Mouse (Mus musculus) intestine, embryonic 14.5 days (tissue): ENCODE results near the gene Smarcc2. TPM values are rescaled to one million over a fixed set of nuclear protein-coding genes. Genes with fewer than 3 reads are reported as not detected.
A peak's percentile ranks its signal among the peaks of the same experiment; 100 is the strongest.

Experiments used
- ATAC-seq: fragments of 200-750 bp; cut with Nextera tagmentation; replicated peaks from 2 replicates; pipeline ENCODE4 v1.8.0; 2017; ENCODE audit warnings: low read depth, moderate number of reproducible peaks, moderate TSS enrichment, moderate library complexity; ENCODE audit not compliant: low FRiP score, low TSS enrichment
- DNase-seq: peaks from one replicate; pipeline ENCODE4 v3.0.0-alpha.2; 2018; ENCODE audit warnings: low spot score
- H3K27ac ChIP-seq: fragments of 300-500 bp; sonication (generic); 2 replicates; pipeline ENCODE4 v1.5.1; 2014; ENCODE audit warnings: low read depth, mild to moderate bottlenecking, control low read depth
- H3K27me3 ChIP-seq: fragments of 300-500 bp; sonication (generic); replicated peaks from 2 replicates; pipeline ENCODE4 v1.6.1; 2014; ENCODE audit warnings: low read length, control low read depth; ENCODE audit not compliant: control insufficient read depth, insufficient read depth
- H3K36me3 ChIP-seq: fragments of 300-500 bp; sonication (generic); 2 replicates; pipeline ENCODE4 v1.6.1; 2014; ENCODE audit warnings: low read length, control low read depth; ENCODE audit not compliant: control insufficient read depth, insufficient read depth
- H3K4me1 ChIP-seq: fragments of 300-500 bp; sonication (generic); replicated peaks from 2 replicates; pipeline ENCODE4 v1.6.1; 2014; ENCODE audit warnings: low read length, control low read depth, mixed read lengths; ENCODE audit not compliant: control insufficient read depth, insufficient read depth
- H3K4me2 ChIP-seq: fragments of 300-500 bp; sonication (generic); 2 replicates; pipeline ENCODE4 v1.6.1; 2014; ENCODE audit warnings: low read length
- H3K4me3 ChIP-seq: fragments of 300-500 bp; sonication (generic); 2 replicates; pipeline ENCODE4 v1.5.1; 2014; ENCODE audit warnings: low read depth, low read length, control low read depth, mixed read lengths
- H3K9ac ChIP-seq: fragments of 300-500 bp; sonication (generic); 2 replicates; pipeline ENCODE4 v1.6.1; 2014; ENCODE audit warnings: mild to moderate bottlenecking, low read length
- H3K9me3 ChIP-seq: fragments of 300-500 bp; sonication (generic); 2 replicates; pipeline ENCODE4 v1.6.1; 2016; ENCODE audit warnings: low read length, control low read depth; ENCODE audit not compliant: control insufficient read depth
- WGBS: fragments of 180-500 bp; shearing (Covaris S2); extraction: QIAGEN DNeasy Blood & Tissue Kit; methylation state at CpG from one replicate; pipeline ENCODE4 v1.1.7; 2014; 5-methylcytosine and 5-hydroxymethylcytosine counted together
- polyA plus RNA-seq: library from polyadenylated mRNA; unstranded; fragments of >200 nt; fragmentation: Nextera tagmentation; extraction: Ambion mirVana; gene quantifications from 2 replicates; pipeline ENCODE4 v1.2.1, GENCODE M21; 2014

Gene Smarcc2
- polyA plus RNA-seq, 1 experiment from 2014 or later = 71.9 TPM

DNA sequence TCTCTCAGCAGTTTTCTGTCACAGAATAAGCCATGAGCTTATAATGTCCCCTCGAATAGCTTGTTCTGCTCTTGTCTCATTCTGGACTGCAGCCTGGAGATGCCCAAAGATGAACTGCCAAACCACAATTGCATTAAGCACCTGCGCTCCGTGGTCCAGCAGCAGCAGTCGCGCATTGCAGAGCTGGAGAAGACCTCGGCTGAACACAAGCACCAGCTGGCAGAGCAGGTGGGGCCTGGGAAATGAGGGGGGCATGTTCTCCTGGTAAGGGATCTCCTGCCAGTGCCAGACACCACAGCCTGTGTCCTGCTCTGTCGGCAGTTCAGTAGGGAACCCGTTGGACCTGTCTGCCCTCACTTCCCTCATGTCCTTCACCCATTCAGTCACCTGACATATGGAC lies 22.7 kb upstream of the Smarcc2 start:
- no peaks in the 10 kb centered on the region for H3K9me3 ChIP-seq
- no peak overlapping the region for H3K4me3 ChIP-seq
- peaks cover 77% of the 10 kb centered on the region for H3K36me3 ChIP-seq
- DNase-seq (no peak), ATAC-seq (no peak)
- 91% methylated on average over 8 of the region's 8 CpGs for WGBS
- H3K4me1 ChIP-seq = no peaks in the 10 kb centered on the region
- no peaks in the 10 kb centered on the region for H3K27me3 ChIP-seq
- H3K27ac ChIP-seq = no peak overlapping the region
- no peak overlapping the region for H3K9ac ChIP-seq
- no peak overlapping the region for H3K4me2 ChIP-seq

DNA sequence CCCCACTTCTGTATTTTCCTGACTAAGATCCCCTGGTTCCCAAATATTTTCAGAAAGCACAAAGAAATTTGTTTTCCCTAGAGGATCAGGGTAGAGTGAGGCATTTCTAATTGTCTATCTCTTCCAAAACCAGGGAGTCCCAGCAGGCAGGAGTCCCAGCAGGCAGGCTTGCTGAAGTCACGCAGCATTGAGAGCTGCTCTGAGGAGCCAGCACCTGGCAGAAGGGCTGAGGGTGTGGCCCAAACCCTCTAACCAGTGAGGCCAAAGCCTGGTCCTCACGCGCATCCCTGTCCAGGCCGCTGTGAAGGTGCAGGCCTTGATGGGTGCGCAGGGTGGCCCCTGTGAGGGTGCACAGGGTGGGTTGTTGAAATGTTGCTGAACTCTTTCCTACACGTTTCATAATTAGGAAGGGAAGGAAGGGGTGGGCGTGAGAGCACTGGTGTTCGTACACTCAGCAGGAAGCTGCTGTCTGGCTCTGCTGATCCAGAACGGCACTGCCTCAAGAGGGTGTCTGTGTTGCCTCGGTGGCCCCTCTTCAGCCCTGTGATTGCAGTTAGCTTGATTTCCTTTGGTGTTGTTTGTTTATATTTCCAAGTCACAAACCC lies 20.3 kb upstream of the Smarcc2 start:
- WGBS = 64% methylated on average over 10 of the region's 10 CpGs
- Histone ChIP-seq H3K27me3 (no peaks in the 10 kb centered on the region), H3K36me3 (peaks cover 75% of the 10 kb centered on the region), H3K9ac (no peak overlapping the region), H3K9me3 (no peaks in the 10 kb centered on the region), H3K4me1 (no peaks in the 10 kb centered on the region), H3K4me3 (no peak overlapping the region), H3K27ac (no peak overlapping the region), H3K4me2 (no peak overlapping the region)
- DNase-seq (no peak), ATAC-seq (no peak)

DNA sequence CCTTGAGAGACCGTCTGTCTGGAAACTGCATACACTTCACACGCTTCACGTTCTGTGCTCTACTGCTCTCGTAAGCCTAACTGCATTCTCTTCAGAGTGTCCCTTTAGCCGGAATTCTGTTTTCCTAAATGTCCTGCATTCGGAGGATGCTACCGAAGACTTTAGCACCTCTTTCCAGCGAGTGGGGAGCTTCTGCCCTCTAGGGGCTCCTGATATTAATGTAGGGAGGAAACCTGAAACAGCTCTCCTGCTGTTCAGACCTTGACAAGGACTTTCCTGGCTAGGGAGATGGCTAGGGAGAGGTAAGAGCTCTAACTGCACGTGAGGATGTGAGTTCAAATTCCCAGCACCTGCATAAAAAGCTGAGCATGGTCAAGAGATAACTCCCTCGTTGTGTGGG lies 18.6 kb upstream of the Smarcc2 start:
- Histone ChIP-seq H3K27me3 (no peaks in the 10 kb centered on the region), H3K36me3 (peaks cover 62% of the 10 kb centered on the region), H3K27ac (no peak overlapping the region), H3K9ac (no peak overlapping the region), H3K9me3 (no peaks in the 10 kb centered on the region), H3K4me2 (no peak overlapping the region), H3K4me1 (no peaks in the 10 kb centered on the region), H3K4me3 (no peak overlapping the region)
- 46% methylated on average over 10 of the region's 10 CpGs for WGBS
- ATAC-seq (no peak), DNase-seq (peak; percentile 55)

DNA sequence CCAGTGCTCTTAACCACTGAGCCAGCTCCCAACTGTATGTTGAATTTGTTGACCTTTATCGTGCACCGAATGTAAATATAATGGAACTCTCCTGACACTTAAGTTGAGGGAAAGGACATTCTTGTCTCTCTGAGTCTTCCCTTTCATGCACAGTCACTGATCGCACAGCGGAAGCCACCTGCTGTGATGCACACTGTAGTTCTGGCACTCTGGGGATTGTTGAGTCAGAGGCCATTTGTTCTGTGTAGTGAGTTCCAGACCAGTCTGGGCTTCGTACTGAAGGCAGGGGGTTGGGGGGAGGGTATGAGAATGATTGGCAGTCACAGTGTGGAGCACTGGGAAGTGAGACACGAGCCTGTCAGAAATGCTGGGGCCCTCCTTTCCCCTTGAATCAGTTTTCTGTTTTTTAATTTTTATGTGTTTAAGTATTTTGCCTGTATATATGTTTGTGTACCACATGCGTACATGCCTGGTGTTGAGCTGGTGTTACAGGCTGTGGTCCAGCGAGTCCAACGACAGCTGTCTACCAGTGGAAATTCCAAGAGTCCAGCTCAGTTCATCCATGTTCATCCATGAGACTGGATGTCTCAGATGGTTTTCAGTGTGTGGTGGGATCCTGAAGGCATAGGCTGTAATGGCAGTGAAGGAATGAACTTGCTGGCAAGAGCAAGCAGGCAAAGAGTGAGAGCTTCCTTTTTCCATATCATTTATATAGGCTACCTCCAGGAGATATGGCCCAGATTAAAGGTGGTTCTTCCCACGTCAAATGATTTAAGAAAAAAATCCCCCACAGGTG lies 17.5 kb upstream of the Smarcc2 start:
- WGBS = 90% methylated on average over 10 of the region's 10 CpGs
- Histone ChIP-seq H3K27me3 (no peaks in the 10 kb centered on the region), H3K9ac (no peak overlapping the region), H3K4me2 (no peak overlapping the region), H3K36me3 (peaks cover 51% of the 10 kb centered on the region), H3K4me1 (no peaks in the 10 kb centered on the region), H3K27ac (no peak overlapping the region), H3K9me3 (no peaks in the 10 kb centered on the region), H3K4me3 (no peak overlapping the region)
- no peak for ATAC-seq
- DNase-seq = no peak

DNA sequence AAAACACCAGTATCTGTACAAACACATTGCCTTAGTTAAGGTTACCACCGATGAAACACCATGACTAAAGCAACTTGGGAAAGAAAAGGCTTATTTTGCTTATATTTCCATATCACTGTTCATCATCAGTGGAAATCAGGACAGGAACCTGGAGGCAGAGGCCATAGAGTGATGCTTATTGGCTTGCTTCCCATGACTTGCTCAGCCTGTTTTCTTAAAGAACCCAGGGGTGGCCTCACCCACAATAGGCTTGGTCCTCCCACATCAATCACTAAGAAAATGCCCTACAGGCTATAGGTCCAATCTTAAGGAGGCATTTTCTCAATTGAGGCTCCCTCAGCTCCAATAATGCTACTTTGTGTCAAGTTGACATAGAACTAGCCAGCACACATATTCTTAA lies 16.3 kb upstream of the Smarcc2 start:
- H3K4me3 ChIP-seq = no peak overlapping the region

DNA sequence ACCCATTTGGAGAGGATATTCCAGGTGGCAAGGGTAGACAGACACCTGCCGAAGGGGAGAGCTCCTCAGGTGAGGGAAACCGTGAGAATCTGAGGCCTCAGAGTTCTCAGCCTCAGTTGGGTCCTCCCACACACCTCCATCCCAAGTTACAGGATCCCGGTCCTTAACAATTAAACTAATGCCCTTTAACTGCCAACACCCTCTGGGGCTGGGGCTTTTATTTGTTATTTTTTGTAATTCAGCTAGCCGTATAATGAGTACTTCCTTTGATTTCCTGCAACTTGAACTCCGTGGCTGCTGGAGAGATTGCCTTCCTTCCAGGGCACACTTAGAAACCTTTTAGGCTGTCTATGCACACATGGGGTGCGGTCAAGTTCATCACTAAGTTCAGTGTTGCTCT lies 14.7 kb upstream of the Smarcc2 start:
- Histone ChIP-seq H3K27ac (no peak overlapping the region), H3K4me1 (no peaks in the 10 kb centered on the region), H3K9me3 (no peaks in the 10 kb centered on the region), H3K9ac (no peak overlapping the region), H3K4me2 (no peak overlapping the region), H3K27me3 (no peaks in the 10 kb centered on the region), H3K36me3 (peaks cover 24% of the 10 kb centered on the region), H3K4me3 (no peak overlapping the region)
- DNase-seq (no peak), ATAC-seq (no peak)
- 64% methylated on average over 6 of the region's 6 CpGs for WGBS

More for the DNA sequence above, 16.3 kb upstream of the Smarcc2 start:
- no peak overlapping the region for H3K27ac ChIP-seq
- WGBS = 96% methylated on average over 1 of the region's 1 CpGs
- ATAC-seq (no peak), DNase-seq (no peak)
- H3K4me2 ChIP-seq = no peak overlapping the region
- no peaks in the 10 kb centered on the region for H3K4me1 ChIP-seq
- H3K9ac ChIP-seq = no peak overlapping the region
- peaks cover 39% of the 10 kb centered on the region for H3K36me3 ChIP-seq
- no peaks in the 10 kb centered on the region for H3K9me3 ChIP-seq
- H3K27me3 ChIP-seq = no peaks in the 10 kb centered on the region

DNA sequence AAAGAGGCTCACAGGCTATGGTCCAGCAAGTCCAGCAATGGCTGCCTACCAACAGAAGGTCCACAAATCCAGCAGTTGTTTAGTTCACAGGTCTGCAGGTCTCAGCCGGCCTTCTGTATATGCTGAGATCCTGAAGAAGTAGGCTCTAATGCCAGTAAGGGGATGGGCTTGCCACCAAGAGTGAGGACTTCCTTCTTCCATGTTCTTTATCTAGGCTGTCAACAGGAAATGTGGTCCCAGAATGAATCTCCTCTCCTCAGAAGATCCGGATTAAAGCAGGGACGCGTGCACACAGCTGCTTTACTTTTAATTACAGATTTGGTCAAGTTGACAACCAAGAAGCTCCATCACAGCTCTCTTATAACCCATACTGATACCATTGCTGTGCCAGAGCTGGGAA lies 13.6 kb upstream of the Smarcc2 start:
- Histone ChIP-seq H3K9ac (no peak overlapping the region), H3K4me1 (no peaks in the 10 kb centered on the region), H3K9me3 (no peaks in the 10 kb centered on the region), H3K4me3 (no peak overlapping the region), H3K27ac (no peak overlapping the region), H3K4me2 (no peak overlapping the region), H3K27me3 (no peaks in the 10 kb centered on the region), H3K36me3 (peaks cover 18% of the 10 kb centered on the region; the same call in 1 of the 2 replicates)
- DNase-seq = no peak
- WGBS = 86% methylated on average over 4 of the region's 4 CpGs
- no peak for ATAC-seq

DNA sequence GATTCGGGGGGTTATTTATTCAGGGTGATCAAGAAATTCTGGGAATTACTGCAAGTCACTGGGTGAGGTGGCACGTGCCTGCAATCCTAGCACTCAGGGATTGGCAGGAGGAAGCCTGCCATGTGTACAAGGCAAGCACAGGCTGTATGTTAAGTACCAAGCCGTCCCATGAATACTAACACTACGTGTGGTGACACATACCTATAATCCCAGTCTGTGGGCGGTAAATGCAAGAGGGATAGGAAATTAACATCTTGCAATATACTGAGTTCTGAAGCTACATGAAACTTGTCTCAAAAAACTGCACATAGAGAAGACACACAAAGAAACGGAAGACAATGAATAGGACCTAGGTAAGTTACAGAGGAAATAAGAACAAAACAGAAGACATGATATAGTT lies 8.0 kb upstream of the Smarcc2 start:
- no peaks in the 10 kb centered on the region for H3K9me3 ChIP-seq
- 83% methylated on average over 6 of the region's 6 CpGs for WGBS
- DNase-seq (no peak), ATAC-seq (no peak)
- H3K4me1 ChIP-seq = no peaks in the 10 kb centered on the region
- H3K4me3 ChIP-seq = no peak overlapping the region
- no peak overlapping the region for H3K9ac ChIP-seq
- no peak overlapping the region for H3K4me2 ChIP-seq
- no peaks in the 10 kb centered on the region for H3K36me3 ChIP-seq
- no peaks in the 10 kb centered on the region for H3K27me3 ChIP-seq
- no peak overlapping the region for H3K27ac ChIP-seq

DNA sequence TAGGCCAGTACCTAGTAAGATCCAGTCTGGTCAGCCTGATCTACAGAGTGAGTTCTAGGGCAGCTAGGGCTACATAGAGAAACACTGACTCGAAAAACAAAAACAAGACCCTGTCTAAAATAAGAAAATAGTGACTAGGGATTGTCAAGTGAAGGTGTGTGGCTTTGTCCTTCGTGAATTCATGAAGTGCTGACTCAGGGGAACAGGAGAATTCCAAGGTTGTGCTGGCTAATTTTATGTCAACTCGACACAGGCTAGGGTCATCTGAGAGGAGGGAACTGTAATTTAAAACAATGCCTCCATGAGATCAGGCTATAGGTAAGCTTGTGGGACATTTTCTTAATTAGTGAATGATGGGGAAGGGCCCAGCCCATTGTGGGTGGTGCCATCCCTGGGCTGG lies 4.6 kb upstream of the Smarcc2 start:
- Histone ChIP-seq H3K9me3 (no peaks in the 10 kb centered on the region), H3K9ac (no peak overlapping the region), H3K4me3 (no peak overlapping the region), H3K27me3 (no peaks in the 10 kb centered on the region), H3K36me3 (no peaks in the 10 kb centered on the region), H3K27ac (no peak overlapping the region), H3K4me2 (no peak overlapping the region), H3K4me1 (0 out of 2 replicates have a peak, but pooled peaks cover 4% of the 10 kb centered on the region)
- DNase-seq = no peak
- no peak for ATAC-seq
- 75% methylated on average over 3 of the region's 3 CpGs for WGBS
